Mouse (Mus musculus): Measurements from ENCODE around the gene Prdm16.

Gene Prdm16

DNA sequence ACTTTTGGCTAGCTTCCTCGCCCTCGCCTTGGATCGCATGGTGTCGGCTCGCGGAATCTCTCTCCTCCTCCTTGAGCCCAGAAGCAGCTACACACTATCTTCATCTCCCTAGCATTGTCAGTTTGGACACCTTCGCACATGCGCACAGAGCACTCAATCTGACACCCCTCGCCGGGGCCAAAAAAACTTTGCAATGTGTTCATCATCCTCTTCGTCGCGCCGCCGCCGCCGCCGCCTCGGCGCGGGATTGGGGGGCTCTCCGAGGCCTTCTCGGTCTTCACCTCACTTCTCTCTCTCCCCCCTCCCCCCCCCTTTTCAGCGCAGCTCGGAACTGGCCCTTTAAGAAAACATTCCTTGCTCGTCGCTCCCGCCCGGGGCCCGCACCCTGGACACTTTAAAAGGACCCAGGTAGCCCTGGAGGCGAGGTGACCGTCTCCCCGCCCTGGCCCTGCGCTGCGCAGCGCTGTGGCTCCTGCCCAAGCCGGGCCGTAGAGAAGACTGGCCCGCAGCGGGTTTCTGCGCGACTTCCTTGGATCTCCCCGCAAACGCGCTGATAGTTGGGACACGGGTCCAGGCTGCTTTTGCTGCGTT lies at the start of gene Prdm16:
Prdm16 (minus strand) TSS at position 153 of the 591 bp plus-strand sequence.
- peak; percentile 85 for DNase-seq (ENCODE audit: low spot score)

DNA sequence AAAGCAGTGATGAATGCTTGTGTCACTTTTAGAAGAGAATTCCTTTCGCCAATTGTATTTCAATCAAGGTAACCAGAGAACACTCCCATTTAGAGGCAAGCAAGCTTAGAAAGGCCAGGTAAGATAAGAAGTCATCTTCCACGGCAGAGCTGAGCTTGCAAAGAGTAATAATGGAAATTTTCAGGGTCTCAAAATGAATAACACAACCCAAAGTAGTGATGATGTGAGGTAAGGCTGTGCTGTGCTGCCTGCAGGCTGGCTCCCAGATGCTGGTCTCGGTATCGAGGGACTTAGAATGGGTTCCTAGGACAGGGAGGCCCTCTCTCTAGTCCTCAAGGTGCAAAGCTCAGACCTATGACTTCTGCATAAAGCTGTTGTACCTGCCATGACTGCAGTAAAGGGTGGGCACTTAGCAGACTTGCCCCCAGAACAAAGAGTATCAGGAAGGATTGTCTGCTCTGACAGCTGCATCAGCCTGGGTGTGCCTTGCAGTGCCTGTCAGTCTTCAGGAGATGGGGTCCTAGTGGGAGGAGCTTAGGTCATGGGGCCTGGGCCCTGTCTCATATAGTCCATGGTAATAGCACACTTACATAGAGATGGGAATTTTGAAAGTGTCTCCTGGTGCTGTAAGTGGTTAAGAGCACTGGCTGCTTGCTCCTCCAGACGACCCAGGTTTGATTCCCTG lies 46.5 kb upstream of the Prdm16 start:
- DNase-seq (ENCODE audit: low spot score) = no peak

DNA sequence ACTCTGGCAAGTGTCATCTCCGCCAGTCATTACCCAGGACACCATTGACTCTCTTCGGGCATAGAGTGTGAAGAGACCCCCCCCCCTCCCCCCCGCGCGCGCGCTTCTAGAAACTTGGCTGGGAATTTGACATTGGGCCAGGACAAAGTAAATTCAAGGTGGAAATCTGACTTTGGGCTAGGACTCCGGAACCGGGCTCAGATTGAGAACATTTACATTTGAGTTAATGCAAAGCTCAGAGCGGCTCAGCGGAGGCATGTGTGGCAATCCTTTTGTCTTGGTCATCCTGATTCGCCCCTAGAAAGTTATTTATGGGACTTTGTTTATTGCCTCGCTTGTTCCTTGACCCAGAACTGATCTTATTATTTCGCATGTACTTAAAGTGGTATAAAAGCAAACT lies 45.6 kb upstream of the Prdm16 start:
- DNase-seq (ENCODE audit: low spot score) = no peak

DNA sequence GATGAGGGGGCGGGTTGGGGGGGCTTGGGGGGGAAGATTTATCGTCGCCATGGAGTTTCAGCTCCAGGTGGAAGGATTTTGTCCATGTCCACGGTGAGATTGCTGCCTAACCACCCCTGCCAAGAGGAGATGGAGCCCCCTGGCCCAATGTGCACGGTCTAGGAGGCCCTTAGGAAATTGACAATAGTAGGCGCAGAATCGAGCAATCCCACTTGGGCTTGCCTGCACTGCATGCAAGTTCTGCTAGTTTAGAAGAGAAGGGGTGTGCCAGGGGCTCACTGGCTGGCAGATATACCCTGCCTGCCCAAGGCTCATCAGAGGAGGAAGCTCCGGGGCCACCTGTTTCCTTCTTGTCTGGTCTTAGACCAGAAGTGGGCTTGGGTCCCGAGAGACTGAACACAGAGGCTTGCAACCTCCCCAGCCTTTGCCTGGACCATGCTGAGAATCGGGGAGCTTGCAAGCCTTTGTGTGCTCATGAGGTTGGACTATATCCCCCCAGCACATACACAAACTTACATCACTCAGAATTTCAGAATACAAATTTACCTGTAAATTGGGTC lies 38.8 kb upstream of the Prdm16 start:
- no peak for DNase-seq (ENCODE audit: low spot score)

DNA sequence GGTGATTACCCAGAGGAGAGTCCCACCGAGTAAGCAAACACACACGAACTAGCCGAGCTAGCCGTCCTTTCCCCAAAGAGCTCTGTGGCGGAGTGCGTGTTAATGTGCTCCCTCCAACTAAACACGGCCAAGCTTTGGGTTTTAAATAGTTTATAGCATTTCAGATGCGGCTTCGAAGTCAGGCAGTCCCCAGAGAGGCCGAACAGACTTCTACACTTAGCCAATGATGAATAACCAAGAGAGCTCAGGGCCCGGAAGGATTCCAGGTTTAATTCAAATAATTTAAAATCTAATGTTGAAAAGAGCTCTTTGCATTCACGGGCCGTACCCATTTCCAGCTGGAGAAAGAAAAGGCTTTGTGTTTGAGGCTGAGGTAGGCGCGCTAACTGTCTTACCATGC lies 38.3 kb upstream of the Prdm16 start:
- DNase-seq (ENCODE audit: low spot score) = no peak

DNA sequence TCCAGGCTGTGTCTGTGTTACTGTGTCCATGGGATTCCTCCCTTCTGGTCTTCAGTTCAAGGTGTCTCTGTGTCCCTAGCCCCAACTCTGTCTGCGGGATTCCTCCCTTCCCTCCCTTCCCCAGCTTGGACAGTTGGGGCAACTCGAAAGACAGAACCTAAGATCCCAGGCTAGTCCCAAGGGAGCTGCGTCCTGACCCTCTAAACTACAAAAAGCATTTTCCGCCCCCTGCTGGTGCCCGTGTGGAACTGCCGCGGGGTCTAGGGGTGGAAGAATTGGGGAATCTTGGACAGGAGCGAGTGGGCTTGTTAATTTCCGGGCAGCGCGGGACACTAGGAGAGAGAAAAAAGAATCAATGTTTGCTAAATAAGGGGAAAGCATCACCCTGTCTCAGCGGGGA lies 37.9 kb upstream of the Prdm16 start:
- DNase-seq (ENCODE audit: low spot score) = peak; percentile 84

DNA sequence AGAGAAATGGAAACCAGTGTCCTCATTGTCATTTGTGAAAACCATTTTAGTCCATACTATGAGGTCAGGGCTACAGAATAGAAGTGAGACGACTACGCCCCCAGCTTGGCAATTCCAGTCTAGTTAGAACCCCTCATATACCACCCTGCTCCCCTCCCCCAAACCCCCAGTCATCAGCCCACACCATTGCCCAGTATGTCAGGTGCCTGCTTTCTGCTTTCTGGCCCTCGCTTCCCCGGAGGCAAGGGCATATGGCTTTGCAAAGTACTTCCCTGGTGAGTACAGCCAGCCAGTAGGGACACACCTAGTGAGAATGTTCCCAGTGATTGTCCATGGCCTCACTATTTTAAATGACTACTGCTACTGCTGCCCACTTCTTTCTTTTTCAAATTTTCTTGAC lies 37.3 kb upstream of the Prdm16 start:
- no peak for DNase-seq (ENCODE audit: low spot score)

DNA sequence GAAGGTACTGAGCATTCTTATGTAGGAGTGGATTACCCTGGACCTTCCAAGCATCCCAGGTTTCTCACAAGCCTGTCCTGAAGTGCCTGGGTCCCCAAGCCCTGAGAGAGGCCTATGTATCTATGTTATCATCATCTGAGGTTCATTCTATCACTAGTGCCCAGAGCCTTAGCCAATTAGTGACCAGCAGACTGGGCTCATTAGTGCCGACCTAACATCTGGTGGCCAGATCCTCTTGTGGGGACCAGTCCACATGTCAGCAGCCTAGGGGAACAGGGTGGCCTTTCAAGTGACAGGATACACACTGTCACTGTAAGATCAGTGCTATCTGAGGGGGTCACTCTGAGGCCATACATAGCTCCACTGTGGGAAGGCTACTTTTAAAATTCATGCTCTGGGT lies 35.4 kb upstream of the Prdm16 start:
- DNase-seq (ENCODE audit: low spot score) = peak; percentile 54

DNA sequence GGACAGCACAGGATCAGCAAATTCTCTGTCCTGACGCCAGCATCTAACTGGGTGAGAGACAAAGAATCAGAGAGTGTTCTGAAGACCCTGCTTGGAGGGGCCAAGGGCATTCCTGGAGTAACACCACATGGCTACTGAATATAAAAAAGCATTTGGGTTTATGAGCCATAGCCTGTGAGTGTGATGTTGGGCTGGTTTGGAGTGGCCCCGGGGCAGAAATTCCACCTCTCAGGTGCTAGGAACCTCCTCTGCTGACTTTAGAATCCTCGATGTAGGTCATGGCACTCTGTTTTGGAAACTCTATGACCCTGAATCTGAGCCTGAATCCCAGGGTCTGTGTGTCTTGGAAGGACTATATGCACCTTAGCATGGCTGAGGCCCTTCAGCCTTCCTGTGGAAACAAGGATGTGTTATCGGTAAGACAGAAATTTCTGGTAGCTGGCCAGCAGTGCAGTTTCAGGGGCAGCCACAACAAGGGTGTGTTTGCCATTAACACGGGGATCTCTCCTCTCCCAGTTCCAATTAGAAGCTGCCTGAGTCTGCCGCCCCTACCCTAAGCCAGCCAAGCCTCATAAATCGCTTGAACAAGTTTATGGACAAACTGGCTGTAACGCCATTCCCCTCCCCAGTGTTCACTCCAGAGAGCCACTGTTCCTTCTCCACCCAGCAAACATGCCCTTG lies 34.7 kb upstream of the Prdm16 start:
- DNase-seq (ENCODE audit: low spot score) = no peak

DNA sequence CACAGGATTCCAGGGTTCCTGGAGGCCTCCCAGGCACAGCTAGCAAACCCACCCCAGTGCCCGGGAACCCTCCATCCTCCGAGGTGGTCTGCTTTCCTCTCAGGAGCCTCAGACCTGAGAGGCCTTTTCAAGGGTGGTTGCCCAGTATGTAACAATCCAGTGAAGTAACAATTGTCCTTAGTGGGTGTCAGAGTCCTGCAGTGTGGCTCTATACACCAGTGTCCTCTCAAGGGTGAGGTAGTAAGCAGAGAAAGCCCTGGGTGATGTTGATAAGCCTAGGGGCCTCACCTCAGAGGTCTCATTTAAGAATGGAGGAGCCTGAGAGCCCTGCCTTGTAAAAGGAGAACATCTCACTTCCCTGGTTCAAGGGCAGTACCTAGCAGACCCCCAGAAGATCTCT lies 31.1 kb upstream of the Prdm16 start, which contains the start of gene Actrt2:
Actrt2 (minus strand) TSS at position 101 of the 400 bp plus-strand sequence.
- no peak for DNase-seq (ENCODE audit: low spot score)

DNA sequence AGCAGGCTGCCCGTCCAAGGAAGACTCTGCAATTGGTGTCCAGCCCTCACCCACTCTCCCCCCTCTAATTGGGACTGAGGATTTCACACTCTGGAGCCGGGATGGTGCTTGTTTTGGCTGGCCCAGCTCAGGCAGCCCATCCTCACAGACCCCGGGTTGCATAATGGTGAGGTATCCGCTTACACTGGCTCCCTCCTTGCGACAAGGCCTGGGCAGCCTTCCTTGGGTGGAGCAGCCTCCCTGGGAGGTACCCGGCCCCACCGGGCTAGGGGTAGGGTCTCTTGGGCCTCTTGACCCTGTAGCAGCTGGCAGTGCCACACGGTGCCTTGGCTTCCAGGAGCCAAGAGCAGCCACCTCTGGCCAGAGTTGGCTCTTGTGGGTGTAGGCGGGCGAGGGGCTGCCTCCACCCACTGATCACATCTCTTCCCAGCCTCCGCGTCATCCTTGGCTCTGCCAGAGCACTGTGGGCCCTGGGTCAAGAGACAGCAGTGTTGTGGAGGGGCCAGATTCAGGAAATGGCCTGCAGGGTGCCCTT lies 26.1 kb upstream of the Prdm16 start:
- DNase-seq (ENCODE audit: low spot score) = no peak

DNA sequence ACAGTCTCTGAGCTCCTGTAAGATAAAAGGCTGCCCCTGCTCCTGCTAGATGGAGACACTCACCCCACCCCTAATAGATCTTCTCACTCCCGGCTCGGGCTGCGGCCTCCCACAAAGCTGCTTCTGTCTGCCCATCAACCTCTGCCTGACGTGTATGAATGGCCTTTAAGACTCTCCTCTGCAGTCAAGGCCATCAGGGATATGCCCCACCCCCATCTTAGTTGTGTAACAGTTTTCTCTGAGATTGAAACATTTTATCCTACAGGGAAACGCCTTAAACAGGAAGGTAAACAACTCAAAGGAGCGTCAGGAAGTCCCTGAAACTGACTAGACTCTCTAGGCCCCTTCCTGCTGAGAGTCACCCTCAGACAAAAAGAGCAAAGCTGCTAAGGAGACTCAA lies 24.6 kb upstream of the Prdm16 start:
- no peak for DNase-seq (ENCODE audit: low spot score)

DNA sequence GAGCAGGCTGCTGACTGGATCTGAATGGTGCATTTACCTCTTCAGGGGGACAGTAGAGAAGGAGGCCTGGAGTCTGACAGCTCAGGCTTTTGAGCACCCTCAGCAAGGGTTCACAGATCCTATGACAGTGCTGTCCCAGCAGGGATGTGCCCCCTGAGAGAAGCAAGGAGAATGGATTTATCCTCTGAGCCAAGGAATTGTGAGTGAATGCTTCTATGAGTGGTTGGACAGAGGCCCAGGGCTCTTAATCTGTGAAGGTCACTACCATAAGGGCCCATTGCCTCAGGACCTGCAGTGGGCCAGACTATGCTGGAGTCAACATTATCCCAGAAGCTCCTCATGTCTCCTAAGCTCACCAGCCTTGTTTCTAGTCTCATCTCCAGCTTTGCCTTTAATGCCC lies 23.4 kb upstream of the Prdm16 start:
- DNase-seq (ENCODE audit: low spot score) = no peak

DNA sequence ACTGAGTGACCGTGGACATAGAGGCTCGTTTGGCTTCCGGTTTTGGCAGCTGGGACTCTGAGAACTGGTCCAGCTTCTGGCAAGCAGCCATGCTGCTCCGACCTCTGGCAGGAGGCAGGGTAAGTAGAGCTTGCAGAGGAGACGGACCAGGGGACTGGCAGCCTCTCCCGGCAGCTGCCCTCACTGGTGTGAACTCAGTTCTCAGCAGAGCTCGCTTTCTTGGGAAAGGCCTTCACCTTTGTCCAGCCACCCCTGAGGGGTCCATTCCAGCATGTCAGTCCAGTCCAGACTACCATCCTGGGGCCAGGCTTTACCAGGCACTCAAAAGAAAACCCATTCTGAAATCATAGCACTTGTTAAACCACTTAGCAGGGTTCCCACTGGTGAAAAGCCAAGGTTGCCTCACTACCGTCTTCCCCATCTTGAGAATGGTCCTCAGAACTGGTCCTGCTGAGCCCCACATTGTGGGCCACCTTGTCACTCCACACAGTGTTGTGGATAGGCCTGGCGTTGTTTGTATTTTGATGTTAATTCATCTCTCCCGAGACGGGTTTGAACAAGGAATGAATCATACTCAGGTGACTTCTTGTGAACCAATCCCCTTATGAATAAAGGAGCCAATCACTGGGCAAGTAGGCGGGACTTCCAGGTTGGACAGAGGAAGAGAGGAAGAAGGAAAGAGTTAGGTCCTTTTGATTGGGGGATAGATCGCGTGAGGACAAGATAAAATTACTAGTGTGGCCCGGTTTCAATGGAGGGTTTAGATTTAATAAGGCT lies 18.6 kb upstream of the Prdm16 start:
- no peak for DNase-seq (ENCODE audit: low spot score)

DNA sequence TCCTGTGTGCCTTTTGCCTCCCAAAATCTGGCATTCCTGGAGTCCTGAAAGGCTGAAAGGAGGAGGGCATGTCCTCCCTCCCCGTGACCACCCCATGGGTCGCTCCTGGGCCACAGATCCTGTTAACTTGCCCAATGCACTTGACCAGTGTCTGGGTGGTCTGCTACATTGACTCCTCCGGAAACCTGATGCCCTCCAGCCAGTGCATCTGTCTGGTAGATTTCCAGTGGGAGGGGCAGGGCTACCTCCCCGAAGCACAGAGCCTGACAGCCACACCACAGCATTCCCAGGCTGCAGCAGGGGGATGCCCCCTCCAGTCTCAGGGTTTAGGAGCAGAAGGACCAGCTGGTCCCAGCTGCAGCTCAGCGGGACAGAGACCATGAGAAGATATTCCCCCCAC lies 15.8 kb upstream of the Prdm16 start:
- peak; percentile 68 for DNase-seq (ENCODE audit: low spot score)

DNA sequence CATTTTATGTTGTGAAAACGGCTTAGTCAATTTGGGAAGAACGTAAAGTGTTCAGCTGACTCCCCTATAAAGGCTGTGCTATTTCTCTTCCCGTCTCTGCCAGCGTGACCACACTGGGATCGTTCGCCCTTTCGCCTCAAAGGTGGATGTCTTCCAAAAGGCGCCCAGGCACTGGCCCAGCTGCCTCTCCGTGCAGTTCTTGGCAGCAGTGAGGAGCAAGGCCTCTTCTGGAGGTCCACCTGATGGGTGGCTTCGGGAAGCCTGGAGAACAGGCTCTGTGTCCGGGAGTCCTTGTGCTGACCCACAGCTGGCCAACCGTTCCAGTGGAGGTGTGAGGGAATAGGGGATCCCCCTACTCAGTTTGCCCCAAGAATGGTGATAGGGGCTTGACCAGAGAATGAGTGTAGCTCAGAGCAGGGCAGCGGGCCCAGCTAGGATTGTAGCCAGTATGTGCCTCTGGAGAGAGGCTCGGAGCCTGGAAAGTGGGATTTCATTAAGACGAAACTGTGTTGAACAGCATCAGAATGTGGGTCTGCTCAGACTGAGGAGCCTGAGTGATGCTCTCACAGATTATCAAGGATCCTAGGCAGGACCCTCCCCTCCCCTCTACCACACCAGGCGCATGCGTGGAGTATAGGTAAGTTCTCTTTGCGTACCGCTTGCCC lies 12.5 kb upstream of the Prdm16 start:
- no peak for DNase-seq (ENCODE audit: low spot score)

DNA sequence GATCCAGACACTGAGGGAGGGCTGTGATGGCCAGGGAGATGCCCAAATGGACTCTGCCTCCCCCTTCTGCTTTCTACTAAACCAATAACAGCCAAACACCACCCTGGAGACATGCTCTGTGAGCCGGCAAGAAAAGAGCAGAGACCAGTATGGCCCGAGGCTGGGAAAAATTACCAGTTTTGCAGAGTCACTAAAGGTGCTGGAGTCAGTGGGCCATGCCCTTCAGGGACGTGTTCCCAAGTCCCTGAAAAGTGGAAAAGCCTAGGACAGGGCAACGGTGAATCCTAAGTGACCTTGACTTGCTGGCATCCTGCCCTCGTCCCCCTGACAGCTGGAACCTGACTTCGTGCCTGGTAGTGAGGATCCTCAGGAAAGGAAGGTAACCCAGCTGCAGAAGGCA lies 5.8 kb upstream of the Prdm16 start:
- DNase-seq (ENCODE audit: low spot score) = no peak

DNA sequence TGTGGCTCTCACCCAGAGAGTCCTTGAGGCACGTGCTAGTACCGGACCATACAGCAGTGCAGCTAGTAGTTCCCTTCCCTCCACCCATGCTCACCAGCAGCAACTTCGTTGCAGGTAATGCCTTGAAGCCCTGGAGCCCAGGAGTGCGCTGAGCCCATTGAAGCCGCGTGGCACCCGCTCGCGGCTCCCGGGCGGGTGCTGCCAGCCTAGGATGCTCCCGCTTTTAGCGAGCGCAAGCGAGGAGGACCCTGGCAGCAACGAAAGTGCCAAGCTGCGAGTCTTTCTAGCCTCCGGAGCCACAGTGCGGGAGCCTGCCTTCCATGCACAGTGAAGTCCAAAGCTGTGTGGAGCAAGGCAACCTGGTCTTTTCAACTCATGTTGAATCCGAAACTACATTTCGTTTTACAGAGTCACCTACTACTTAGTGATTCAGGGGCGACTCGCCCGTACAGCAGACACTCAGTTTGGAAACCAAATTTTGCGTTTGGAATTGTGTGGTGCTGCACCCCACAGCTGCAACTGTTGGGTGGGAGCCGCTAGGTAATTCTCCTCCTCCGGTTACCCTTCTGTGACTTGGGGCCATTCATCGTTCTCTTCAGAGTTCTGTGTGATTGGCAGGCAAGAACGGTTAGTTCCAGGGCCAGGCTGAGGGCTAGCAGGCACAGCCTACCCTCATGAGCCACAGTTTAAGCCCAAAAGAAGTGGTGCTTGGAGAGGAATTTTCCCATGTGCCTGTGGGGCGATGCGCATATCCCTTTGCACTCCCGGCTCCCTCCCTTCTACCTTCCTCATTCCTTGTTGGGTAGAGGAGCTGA lies 4.8 kb upstream of the Prdm16 start:
- DNase-seq (ENCODE audit: low spot score) = peak; percentile 66

DNA sequence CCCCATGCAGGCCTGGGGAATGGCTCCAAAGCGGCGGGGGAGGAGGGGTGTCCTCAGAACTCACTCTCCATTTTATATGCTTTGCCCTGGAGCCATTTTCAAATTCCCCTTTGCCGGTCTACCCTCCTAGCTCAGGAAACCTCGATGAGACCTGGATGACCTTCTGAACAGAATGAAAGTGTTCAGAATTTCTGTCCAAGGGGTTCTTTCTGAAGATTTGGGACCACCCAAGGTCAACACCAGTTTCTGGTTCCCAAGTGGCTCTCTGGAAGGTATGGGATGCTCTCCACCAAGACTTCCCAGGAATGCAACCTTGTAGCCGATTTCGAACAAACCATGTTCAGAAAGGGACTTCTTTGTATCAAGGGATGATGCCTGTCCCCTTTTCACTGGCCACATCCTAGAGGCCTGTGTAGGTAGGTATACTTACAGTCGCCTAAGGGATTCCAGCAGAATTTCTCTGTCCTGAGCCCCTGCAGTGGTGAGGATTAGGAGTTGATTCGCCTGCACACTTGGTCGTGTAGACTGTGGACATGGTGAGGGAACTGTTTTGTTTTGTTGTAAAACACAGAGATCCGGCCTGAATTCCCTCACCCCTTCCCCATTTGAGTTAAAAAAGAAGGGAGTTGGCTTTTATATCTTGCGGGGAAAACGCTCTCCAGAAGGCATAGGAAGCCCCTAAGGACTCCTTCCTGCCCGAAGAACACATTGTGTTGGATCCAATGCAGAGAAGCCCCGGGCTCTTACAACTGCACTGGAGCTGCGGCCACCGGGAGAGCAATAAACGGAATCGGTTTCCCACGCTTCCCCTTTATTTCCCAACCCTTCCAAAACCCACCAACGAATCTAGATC lies 4.0 kb upstream of the Prdm16 start:
- DNase-seq (ENCODE audit: low spot score) = no peak
